8 mouse cellular contexts compared by ENCODE assay signal in the genomic region with DNA sequence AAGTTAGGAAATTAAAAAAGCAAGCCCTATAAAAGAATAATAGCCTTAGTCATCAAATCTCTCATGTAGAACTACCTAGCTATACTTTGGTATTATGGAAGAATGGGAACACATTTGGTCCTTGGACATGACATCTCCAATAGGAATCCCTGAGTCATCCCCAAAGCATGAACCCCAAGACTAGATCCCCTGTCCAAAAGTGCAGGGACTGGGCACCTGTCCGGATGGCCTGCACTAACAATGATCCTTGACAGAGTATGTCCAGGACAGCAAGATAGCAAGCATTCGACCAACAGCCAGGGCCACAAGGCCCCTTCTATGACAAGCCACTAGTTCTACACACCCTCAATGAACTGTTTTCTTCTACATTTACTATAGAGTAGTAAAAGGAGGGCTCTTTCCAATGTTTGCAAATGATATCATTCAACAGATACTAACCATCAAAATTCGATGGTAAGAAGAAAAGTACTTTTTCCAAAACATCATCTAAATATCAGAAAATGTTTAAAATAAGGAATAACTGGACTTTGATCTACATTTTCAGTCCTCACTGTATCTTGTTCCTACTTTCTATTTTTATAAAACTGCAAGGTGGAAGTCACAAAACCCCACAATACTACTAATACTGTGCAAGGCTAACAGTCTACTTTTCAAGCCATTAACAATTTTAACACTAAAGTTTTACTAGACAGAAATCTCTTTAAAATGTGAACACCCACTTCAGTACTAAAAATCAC. TPM values are rescaled to one million over a fixed set of nuclear protein-coding genes. Genes with fewer than 3 reads are reported as not detected.
DNase-seq lines count a peak whose midpoint lies in the region; ATAC-seq and TF ChIP-seq lines count a peak whose summit lies in the region.

No protein-coding gene starts in this region.

- peak; percentile 33 for DNase-seq in adrenal gland, adult 2 months
- DNase-seq in adrenal gland, adult 8-10 months: no peak
- DNase-seq in CH12.LX (ENCODE audit: extremely low read depth): no peak
- no peak for DNase-seq in forebrain, postnatal 0 days
- no peak for DNase-seq in liver, embryonic 13.5 days
- no peak for DNase-seq in thymus, postnatal 36 days
- DNase-seq in urinary bladder, adult 2 months (ENCODE audit: low spot score): no peak
- DNase-seq in lung, postnatal 10 days: no peak

- no peak for TF ChIP-seq RAD21 in CH12.LX (IDR thresholded peaks at IDR 0.05; ENCODE audit: low read depth, low read length)

- dilution Hi-C loops in CH12.LX (cut with MboI; ENCODE audit: extremely low pct_ligation_motif_present, extremely low pct_unique_long_range_greater_than_20kb, low sequenced_read_pairs): no loop called here

- 62% methylated on average over 3 of the region's 3 CpGs for WGBS in forebrain, postnatal 0 days
- WGBS in liver, embryonic 13.5 days (ENCODE audit: insufficient replicate concordance): 14% methylated on average over 3 of the region's 3 CpGs

- peaks cover 2 to 13% of the 10 kb centered on the region in 2 experiments; a peak in 2 of 4 replicates for H3K4me1 ChIP-seq in CH12.LX (ENCODE audit: control insufficient read depth in 1 of 2, insufficient read depth in 2 of 2)
- peaks cover 13% of the 10 kb centered on the region for H3K4me1 ChIP-seq in forebrain, postnatal 0 days (ENCODE audit: insufficient read depth)
- peaks cover 50% of the 10 kb centered on the region for H3K4me1 ChIP-seq in liver, embryonic 13.5 days (replicated peaks)

- H3K79me2 ChIP-seq in CH12.LX (replicated peaks; ENCODE audit: control insufficient read depth, extremely low read depth, insufficient read depth, poor library complexity, severe bottlenecking): peaks cover 19% of the 10 kb centered on the region

- peak overlapping the region in 1 of 3 experiments; percentile 85 for H3K4me3 ChIP-seq in CH12.LX (replicated peaks in 1 of 3; ENCODE audit: low read depth in 2 of 3, low read length in 2 of 3, poor library complexity in 1 of 3)
- peak overlapping the region; percentile 98 for H3K4me3 ChIP-seq in forebrain, postnatal 0 days (ENCODE audit: low read depth, low read length)
- H3K4me3 ChIP-seq in liver, embryonic 13.5 days (replicated peaks): peak overlapping the region; percentile 97

- H3K9me3 ChIP-seq in CH12.LX (replicated peaks; ENCODE audit: low read length): no peaks in the 10 kb centered on the region
- H3K9me3 ChIP-seq in forebrain, postnatal 0 days (ENCODE audit: low read length): no peaks in the 10 kb centered on the region
- no peaks in the 10 kb centered on the region for H3K9me3 ChIP-seq in liver, embryonic 13.5 days (replicated peaks)

- TF ChIP-seq POLR2A in CH12.LX (IDR thresholded peaks at IDR 0.05; ENCODE audit: low read depth, low read length): no peak

- ATAC-seq in forebrain, postnatal 0 days: no peak
- no peak for ATAC-seq in liver, embryonic 13.5 days (ENCODE audit: low read depth)

- no peak overlapping the region for H3K27ac ChIP-seq in CH12.LX (ENCODE audit: insufficient read depth, low read depth)
- H3K27ac ChIP-seq in forebrain, postnatal 0 days (ENCODE audit: low read depth, low read length): no peak overlapping the region
- peak overlapping the region; percentile 95 for H3K27ac ChIP-seq in liver, embryonic 13.5 days

- peak overlapping the region; percentile 68; the same call in 1 of the 2 replicates for H3K9ac ChIP-seq in CH12.LX (ENCODE audit: insufficient read depth, low read depth)
- H3K9ac ChIP-seq in forebrain, postnatal 0 days: peak overlapping the region; percentile 31; the same call in 1 of the 2 replicates
- peak overlapping the region; percentile 99 for H3K9ac ChIP-seq in liver, embryonic 13.5 days

- TF ChIP-seq EP300 in CH12.LX (IDR thresholded peaks at IDR 0.05; ENCODE audit: low read length): no peak

- H3K36me3 ChIP-seq in CH12.LX (replicated peaks in 1 of 2; ENCODE audit: control insufficient read depth in 1 of 2, insufficient read depth in 1 of 2, low read length in 1 of 2): no peaks in the 10 kb centered on the region
- no peaks in the 10 kb centered on the region for H3K36me3 ChIP-seq in forebrain, postnatal 0 days (ENCODE audit: insufficient read depth)
- H3K36me3 ChIP-seq in liver, embryonic 13.5 days: no peaks in the 10 kb centered on the region

- no peak overlapping the region for H3K4me2 ChIP-seq in CH12.LX (ENCODE audit: insufficient read depth, low read depth, poor library complexity, severe bottlenecking)
- peak overlapping the region; percentile 62 for H3K4me2 ChIP-seq in forebrain, postnatal 0 days (ENCODE audit: low read depth)
- H3K4me2 ChIP-seq in liver, embryonic 13.5 days: peak overlapping the region; percentile 87

- H3K27me3 ChIP-seq in CH12.LX (replicated peaks): no peaks in the 10 kb centered on the region
- H3K27me3 ChIP-seq in forebrain, postnatal 0 days (ENCODE audit: insufficient read depth, low read length): no peaks in the 10 kb centered on the region
- H3K27me3 ChIP-seq in liver, embryonic 13.5 days: no peaks in the 10 kb centered on the region

- no peak for TF ChIP-seq CTCF in CH12.LX (conservative IDR thresholded peaks at IDR 0.05 in 1 of 2, IDR thresholded peaks at IDR 0.05 in 1 of 2; ENCODE audit: low read depth in 2 of 2, low read length in 2 of 2)
- no peak for TF ChIP-seq CTCF in forebrain, postnatal 0 days (IDR thresholded peaks at IDR 0.05; ENCODE audit: low read depth)

- in situ Hi-C loops in CH12.LX (cut with MboI; ENCODE audit: low pct_ligation_motif_present, low pct_unique_long_range_greater_than_20kb, low sequenced_read_pairs): no loop called here

TF ChIP-seq in CH12.LX, 34 proteins besides CTCF, POLR2A, EP300 and RAD21:
- TF ChIP-seq NELFE (IDR thresholded peaks at IDR 0.05; ENCODE audit: low read depth, low read length): no peak
- no peak for TF ChIP-seq MEF2A (IDR thresholded peaks at IDR 0.05; ENCODE audit: borderline replicate concordance, low read depth, low read length)
- no peak for TF ChIP-seq UBTF (IDR thresholded peaks at IDR 0.05; ENCODE audit: low read depth, low read length)
- no peak for TF ChIP-seq GABPA (IDR thresholded peaks at IDR 0.05; ENCODE audit: insufficient replicate concordance, low read depth, low read length)
- no peak for TF ChIP-seq HCFC1 (IDR thresholded peaks at IDR 0.05; ENCODE audit: low read depth, low read length)

RNA-seq across cellular contexts. Expression of a gene that starts 2.0 kb away (rescaled TPM):
- 10 to 100 TPM; 47.4 to 54.4 TPM for total RNA-seq in adrenal gland, adult 2 months (2021)
- polyA plus RNA-seq in adrenal gland, adult 2 months (2012; rRNA removed): 20.2 and 21.6 TPM in 2 replicates
- total RNA-seq in adrenal gland, adult 8-10 months (2022): 10 to 100 TPM; 49.1 to 66.5 (median 62.2) TPM
- total RNA-seq in CH12.LX (2012; rRNA removed) (3.2 and 4.1 TPM in 2 replicates), CH12.LX (2014; rRNA removed) (15.9 and 16.5 TPM in 2 replicates)
- 12.7 and 14.4 TPM in 2 replicates for polyA plus RNA-seq in CH12.LX (2012; ENCODE audit: insufficient read length, low read depth)
- total RNA-seq in forebrain, postnatal 0 days (2014; rRNA removed): 27.7 and 31.8 TPM in 2 replicates
- 10.9 and 12.1 TPM in 2 replicates for polyA plus RNA-seq in forebrain, postnatal 0 days (2015; fragmentation: Nextera tagmentation; extraction: Ambion mirVana)
- polyA plus RNA-seq in liver, embryonic 13.5 days (2015; fragmentation: Nextera tagmentation; extraction: Ambion mirVana): 11.5 and 11.9 TPM in 2 replicates
- 40.6 and 50.2 TPM in 2 replicates for polyA plus RNA-seq in urinary bladder, adult 2 months (2012; rRNA removed)

Comparison
In these comparisons a context has a peak if more than half of its experiments do, and no peak if none do; other contexts are left out.
1. H3K9ac ChIP-seq: peak in every context shown above with its lines; median percentile 99 in liver, embryonic 13.5 days; 68 in CH12.LX; 31 in forebrain, postnatal 0 days.